Mouse (Mus musculus) stomach, postnatal 0 days (tissue): ENCODE measurements around the gene Il1rap.

ENCODE experiments used
- CTCF ChIP-seq: IDR thresholded peaks from 2 replicates; pipeline ENCODE4 v1.5.1; 2016; ENCODE audit warnings: antibody characterized with exemption, low read depth, mild to moderate bottlenecking, moderate library complexity
- EP300 ChIP-seq: optimal IDR thresholded peaks from 2 replicates; pipeline ENCODE3; 2016; ENCODE audit warnings: antibody characterized with exemption

- TF ChIP-seq CTCF (no peak), EP300 (no peak)
Observed at GRCm38 (mm10) chr16:26561743-26562142, 19.8 kb upstream of the Il1rap start.
